Mouse (Mus musculus) limb, embryonic 15.5 days (tissue): Measurements from ENCODE around the gene Slc22a2. TPM values are rescaled to one million over a fixed set of nuclear protein-coding genes. Genes with fewer than 3 reads are reported as not detected.
"Not testable (repeated sequence)": the region's sequence is repeated elsewhere in the genome, so short reads cannot be mapped to it uniquely, and the experiment has no call there.

Experiments
- ATAC-seq: fragments of 200-750 bp; cut with Nextera tagmentation; 2 replicates; pipeline ENCODE4 v1.8.0; 2017; ENCODE audit warnings: low read depth, moderate TSS enrichment; ENCODE audit not compliant: insufficient number of reproducible peaks, low FRiP score, low TSS enrichment
- H3K27ac ChIP-seq: fragments of 300-500 bp; sonication (generic); 2 replicates; pipeline ENCODE4 v1.5.1; 2015; ENCODE audit warnings: moderate library complexity, mild to moderate bottlenecking, inconsistent platforms
- H3K27me3 ChIP-seq: fragments of 300-500 bp; sonication (generic); 2 replicates; pipeline ENCODE4 v1.6.1; 2015; ENCODE audit warnings: inconsistent platforms
- H3K36me3 ChIP-seq: fragments of 300-500 bp; sonication (generic); 2 replicates; pipeline ENCODE4 v1.6.1; 2015; ENCODE audit warnings: inconsistent platforms
- H3K4me1 ChIP-seq: fragments of 300-500 bp; sonication (generic); 2 replicates; pipeline ENCODE4 v1.6.1; 2015; ENCODE audit warnings: inconsistent platforms
- H3K4me2 ChIP-seq: fragments of 300-500 bp; sonication (generic); 2 replicates; pipeline ENCODE4 v1.6.1; 2015; ENCODE audit warnings: mild to moderate bottlenecking, inconsistent platforms
- H3K4me3 ChIP-seq: fragments of 300-500 bp; sonication (generic); 2 replicates; pipeline ENCODE4 v1.5.1; 2015; ENCODE audit warnings: mild to moderate bottlenecking, inconsistent platforms
- H3K9ac ChIP-seq: fragments of 300-500 bp; sonication (generic); 2 replicates; pipeline ENCODE4 v1.6.1; 2015; ENCODE audit warnings: inconsistent platforms
- H3K9me3 ChIP-seq: fragments of 300-500 bp; sonication (generic); 2 replicates; pipeline ENCODE4 v1.6.1; 2016; ENCODE audit warnings: inconsistent platforms
- WGBS: fragments of 180-500 bp; shearing (Covaris S2); methylation state at CpG from one replicate; pipeline ENCODE4 v1.1.7; 2015; 5-methylcytosine and 5-hydroxymethylcytosine counted together
- polyA plus RNA-seq: library from polyadenylated mRNA; unstranded; fragments of >200 nt; fragmentation: Nextera tagmentation; extraction: Ambion mirVana; gene quantifications from 2 replicates; pipeline ENCODE4 v1.2.1, GENCODE M21; 2015

The Slc22a2 gene
- polyA plus RNA-seq = not detected in 2 replicates

DNA sequence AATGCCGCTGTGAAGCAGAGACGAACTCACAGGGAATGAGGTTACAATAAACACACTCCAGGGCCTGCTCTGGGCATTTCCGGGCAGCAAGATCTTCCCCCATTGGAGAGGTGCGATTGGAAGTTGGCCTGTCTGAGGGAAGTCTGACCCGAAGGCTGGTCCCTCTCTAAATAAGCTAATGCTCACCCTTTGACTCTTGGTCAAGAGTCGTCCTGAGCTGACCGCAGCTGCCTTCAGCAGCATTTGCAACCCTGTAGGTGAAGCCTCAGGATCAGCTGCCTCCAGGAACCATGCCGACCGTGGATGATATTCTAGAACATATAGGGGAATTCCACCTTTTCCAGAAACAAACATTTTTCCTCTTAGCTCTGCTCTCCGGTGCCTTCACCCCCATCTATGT is at the start of gene Slc22a2:
Gene Slc22a2, plus strand, starts transcription at position 142 of the 400 bp plus-strand sequence.
- Histone ChIP-seq H3K36me3 (no peaks in the 10 kb centered on the region), H3K27me3 (no peaks in the 10 kb centered on the region), H3K9me3 (no peaks in the 10 kb centered on the region), H3K4me3 (no peak within 1 kb of the TSS), H3K27ac (no peak within 1 kb of the TSS), H3K9ac (no peak within 1 kb of the TSS), H3K4me2 (no peak within 1 kb of the TSS), H3K4me1 (peaks cover 4% of the 10 kb centered on the region)
- no peak for ATAC-seq
- 72% methylated on average over 10 of the region's 10 CpGs for WGBS

DNA sequence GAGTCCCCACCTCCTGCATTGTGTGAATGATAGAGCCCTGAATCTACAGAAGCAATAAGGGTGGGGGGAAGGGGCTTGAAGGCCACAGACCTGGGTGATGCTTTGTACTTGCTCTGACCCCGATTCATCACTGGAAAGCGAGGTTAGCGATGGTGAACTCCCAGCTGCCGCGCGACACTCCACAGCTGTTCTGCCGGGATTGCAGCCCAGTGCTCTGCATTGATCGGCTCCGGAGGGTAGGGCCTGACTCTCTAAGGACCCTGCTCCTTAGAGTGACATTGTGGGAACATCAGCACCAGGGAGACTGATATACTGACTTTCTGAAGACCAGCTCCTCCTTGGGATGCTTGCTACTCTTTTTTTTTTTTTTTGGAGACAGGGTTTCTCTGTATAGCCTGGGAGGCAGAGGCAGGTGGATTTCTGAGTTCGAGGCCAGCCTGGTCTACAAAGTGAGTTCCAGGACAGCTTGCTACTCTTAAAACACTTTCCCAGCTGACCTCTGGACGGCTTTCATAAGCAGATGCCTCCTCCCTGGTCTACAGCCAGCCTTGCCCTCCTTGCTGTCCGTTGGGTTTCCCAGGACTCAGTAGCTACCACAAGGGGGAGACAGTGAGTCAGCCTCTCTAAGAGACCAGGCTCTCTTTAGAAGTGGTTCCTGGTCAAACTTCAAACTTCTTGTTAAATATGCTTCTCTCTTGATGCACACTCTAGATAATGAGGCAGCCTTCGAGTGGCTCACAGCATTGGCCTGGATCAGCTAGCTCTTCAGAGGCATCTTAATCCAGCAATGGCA is 49.4 kb upstream of the Slc22a2 start:
- 59% methylated on average over 13 of the region's 13 CpGs for WGBS
- Histone ChIP-seq H3K9me3 (no peaks in the 10 kb centered on the region), H3K4me2 (no peak overlapping the region), H3K4me1 (no peaks in the 10 kb centered on the region), H3K27me3 (no peaks in the 10 kb centered on the region), H3K27ac (no peak overlapping the region), H3K9ac (no peak overlapping the region), H3K36me3 (no peaks in the 10 kb centered on the region), H3K4me3 (no peak overlapping the region)
- no peak for ATAC-seq

- Histone ChIP-seq H3K9me3 (no peaks in the 10 kb centered on the region), H3K4me3 (no peak overlapping the region), H3K27ac (no peak overlapping the region), H3K4me2 (no peak overlapping the region), H3K9ac (no peak overlapping the region), H3K36me3 (no peaks in the 10 kb centered on the region), H3K4me1 (no peaks in the 10 kb centered on the region), H3K27me3 (no peaks in the 10 kb centered on the region)
- 80% methylated on average over 4 of the region's 4 CpGs for WGBS
- ATAC-seq = no peak
Measured at GRCm38 (mm10) chr17:12562215-12562614, 21.7 kb upstream of the Slc22a2 start.

- H3K4me1 ChIP-seq, H3K4me2 ChIP-seq, H3K9ac ChIP-seq, H3K4me3 ChIP-seq, H3K9me3 ChIP-seq, ATAC-seq, H3K27ac ChIP-seq, H3K36me3 ChIP-seq, H3K27me3 ChIP-seq: not testable (repeated sequence)
- 68% methylated on average over 6 of the region's 6 CpGs for WGBS
Measured at GRCm38 (mm10) chr17:12564481-12565000, 19.4 kb upstream of the Slc22a2 start.

DNA sequence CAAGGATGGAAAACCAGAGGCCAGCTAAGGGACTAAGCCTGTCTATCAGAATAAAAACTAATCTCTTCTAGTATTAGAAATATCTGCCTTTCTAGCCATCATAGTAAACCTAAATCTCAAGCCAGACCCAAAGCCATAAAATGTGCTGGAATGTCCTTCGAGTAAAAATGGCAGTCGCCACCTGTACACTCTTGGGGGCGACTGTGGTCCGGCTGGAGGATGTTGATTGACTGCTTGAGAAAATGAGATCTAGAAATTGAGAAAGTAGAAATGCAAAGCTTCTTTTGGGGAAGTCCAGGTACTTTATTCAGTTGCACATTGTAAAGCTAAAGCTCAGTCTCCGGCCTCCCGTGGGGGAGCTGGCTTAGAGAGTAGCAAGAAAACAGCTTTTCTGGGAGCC is 18.5 kb upstream of the Slc22a2 start:
- no peaks in the 10 kb centered on the region for H3K36me3 ChIP-seq
- no peak overlapping the region for H3K4me3 ChIP-seq
- H3K27me3 ChIP-seq = no peaks in the 10 kb centered on the region
- no peaks in the 10 kb centered on the region for H3K4me1 ChIP-seq
- no peak overlapping the region for H3K27ac ChIP-seq
- no peak overlapping the region for H3K9ac ChIP-seq
- no peak overlapping the region for H3K4me2 ChIP-seq
- H3K9me3 ChIP-seq = no peaks in the 10 kb centered on the region
- ATAC-seq = no peak
- WGBS = 79% methylated on average over 6 of the region's 6 CpGs

GRCm38 (mm10) chr17:12571316-12571715 is 12.6 kb upstream of the Slc22a2 start:
- ATAC-seq = no peak
- Histone ChIP-seq H3K36me3 (no peaks in the 10 kb centered on the region), H3K9me3 (no peaks in the 10 kb centered on the region), H3K27ac (no peak overlapping the region), H3K27me3 (no peaks in the 10 kb centered on the region), H3K9ac (no peak overlapping the region), H3K4me3 (no peak overlapping the region), H3K4me1 (no peaks in the 10 kb centered on the region), H3K4me2 (no peak overlapping the region)
- WGBS = 73% methylated on average over 6 of the region's 6 CpGs

GRCm38 (mm10) chr17:12571924-12572463 is 11.9 kb upstream of the Slc22a2 start:
- no peaks in the 10 kb centered on the region for H3K4me1 ChIP-seq
- H3K27ac ChIP-seq = no peak overlapping the region
- H3K36me3 ChIP-seq = no peaks in the 10 kb centered on the region
- H3K4me3 ChIP-seq = no peak overlapping the region
- no peak for ATAC-seq
- H3K9ac ChIP-seq = no peak overlapping the region
- no peaks in the 10 kb centered on the region for H3K27me3 ChIP-seq
- no peaks in the 10 kb centered on the region for H3K9me3 ChIP-seq
- 82% methylated on average over 9 of the region's 9 CpGs for WGBS
- H3K4me2 ChIP-seq = no peak overlapping the region

GRCm38 (mm10) chr17:12575391-12575790 is 8.5 kb upstream of the Slc22a2 start:
- Histone ChIP-seq H3K4me2 (no peak overlapping the region), H3K9ac (no peak overlapping the region), H3K4me3 (no peak overlapping the region), H3K27ac (no peak overlapping the region), H3K4me1 (no peaks in the 10 kb centered on the region), H3K9me3 (no peaks in the 10 kb centered on the region), H3K27me3 (no peaks in the 10 kb centered on the region), H3K36me3 (no peaks in the 10 kb centered on the region)
- WGBS = 70% methylated on average over 6 of the region's 6 CpGs
- no peak for ATAC-seq

GRCm38 (mm10) chr17:12577096-12577495 is 6.8 kb upstream of the Slc22a2 start:
- Histone ChIP-seq H3K4me1 (no peaks in the 10 kb centered on the region), H3K9ac (no peak overlapping the region), H3K36me3 (no peaks in the 10 kb centered on the region), H3K4me2 (no peak overlapping the region), H3K27ac (no peak overlapping the region), H3K4me3 (no peak overlapping the region), H3K27me3 (no peaks in the 10 kb centered on the region), H3K9me3 (no peaks in the 10 kb centered on the region)
- 93% methylated on average over 7 of the region's 7 CpGs for WGBS
- no peak for ATAC-seq

DNA sequence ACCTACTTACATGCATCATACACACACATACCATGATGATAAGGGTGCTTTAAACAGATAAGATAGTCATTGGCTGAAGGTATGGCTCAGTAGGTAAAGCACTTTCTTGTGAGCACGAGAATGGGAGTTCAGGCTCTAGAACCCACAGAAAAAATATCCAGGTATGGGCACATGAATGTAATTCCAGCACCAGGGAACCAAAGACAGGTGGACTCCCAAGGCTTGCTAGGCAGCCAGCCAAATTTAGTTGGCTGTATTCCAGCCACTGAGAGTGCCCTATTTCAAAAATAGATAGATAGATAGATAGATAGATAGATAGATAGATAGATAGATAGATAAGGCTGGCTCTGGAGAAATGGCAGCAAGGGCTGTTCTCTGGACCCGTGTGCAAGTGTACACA is 1.4 kb downstream of the Slc22a2 start:
- no peaks in the 10 kb centered on the region for H3K9me3 ChIP-seq
- no peaks in the 10 kb centered on the region for H3K27me3 ChIP-seq
- no peak for ATAC-seq
- H3K9ac ChIP-seq = no peak overlapping the region
- no peak overlapping the region for H3K27ac ChIP-seq
- no peak overlapping the region for H3K4me3 ChIP-seq
- no peaks in the 10 kb centered on the region for H3K36me3 ChIP-seq
- no peak overlapping the region for H3K4me2 ChIP-seq
- peaks cover 4% of the 10 kb centered on the region for H3K4me1 ChIP-seq
- WGBS = 80% methylated on average over 2 of the region's 2 CpGs

- no peaks in the 10 kb centered on the region for H3K9me3 ChIP-seq
- H3K36me3 ChIP-seq = no peaks in the 10 kb centered on the region
- no peak overlapping the region for H3K27ac ChIP-seq
- H3K9ac ChIP-seq = no peak overlapping the region
- 61% methylated on average over 11 of the region's 11 CpGs for WGBS
- no peak overlapping the region for H3K4me3 ChIP-seq
- H3K27me3 ChIP-seq = no peaks in the 10 kb centered on the region
- H3K4me1 ChIP-seq = peaks cover 4% of the 10 kb centered on the region
- ATAC-seq = no peak
- H3K4me2 ChIP-seq = no peak overlapping the region
Measured at GRCm38 (mm10) chr17:12586966-12587365, 3.0 kb downstream of the Slc22a2 start.

DNA sequence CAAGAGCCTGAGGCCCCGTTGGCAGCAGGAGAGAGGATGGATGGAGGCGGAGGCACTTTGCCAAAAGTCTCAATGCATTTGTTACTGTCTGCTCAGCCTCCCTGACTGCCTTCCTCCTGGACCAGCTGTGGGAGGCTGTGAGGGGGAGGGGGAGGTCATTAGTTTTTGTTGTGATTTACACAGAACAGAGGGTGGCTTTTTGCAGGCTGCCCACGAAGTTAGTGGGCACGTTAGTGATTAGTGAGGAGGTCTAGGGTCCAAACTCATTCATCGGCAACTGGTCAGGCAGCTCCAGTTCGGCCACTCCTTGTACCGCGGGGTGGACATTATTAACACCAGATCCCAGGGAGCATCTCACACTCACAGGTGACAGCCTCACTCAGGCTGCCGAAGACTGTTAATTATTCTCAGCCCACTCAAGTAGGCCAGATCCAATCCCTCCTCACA is 4.9 kb downstream of the Slc22a2 start:
- Histone ChIP-seq H3K27ac (no peak overlapping the region), H3K4me3 (no peak overlapping the region), H3K4me1 (peaks cover 4% of the 10 kb centered on the region), H3K9me3 (no peaks in the 10 kb centered on the region), H3K27me3 (no peaks in the 10 kb centered on the region), H3K36me3 (no peaks in the 10 kb centered on the region), H3K4me2 (no peak overlapping the region), H3K9ac (no peak overlapping the region)
- 24% methylated on average over 9 of the region's 9 CpGs for WGBS
- ATAC-seq = no peak
